ENCODE assay signal across 10 mouse cellular contexts in genomic region chr7:116222288-116223009, GRCm38 (mm10).
DNase-seq lines count a peak whose midpoint lies in the region; ATAC-seq and TF ChIP-seq lines count a peak whose summit lies in the region.
"Had no signal": no experiment of that assay in that cellular context is flagged by ENCODE, and none has a peak within 500 bp of the region (broad histone marks: within the 10 kb centered on the region; RNA-seq: fewer than 3 reads in every experiment).

No protein-coding gene starts in this region.

- no peak overlapping the region for H3K4me3 ChIP-seq in heart, postnatal 0 days (ENCODE audit: low read depth, low read length)
- H3K4me3 ChIP-seq in heart, embryonic 10.5 days: no peak overlapping the region
- no peak overlapping the region for H3K4me3 ChIP-seq in midbrain, embryonic 13.5 days (replicated peaks)
- no peak overlapping the region for H3K4me3 ChIP-seq in midbrain, embryonic 10.5 days
- no peak overlapping the region for H3K4me3 ChIP-seq in liver, embryonic 14.5 days (ENCODE audit: insufficient read depth in 1 of 2, low read depth in 2 of 2, low read length in 2 of 2)

- no peak overlapping the region for H3K9ac ChIP-seq in heart, postnatal 0 days (replicated peaks; ENCODE audit: low read depth, low read length)
- no peak overlapping the region for H3K9ac ChIP-seq in midbrain, embryonic 13.5 days (replicated peaks)
- H3K9ac ChIP-seq in liver, embryonic 14.5 days (replicated peaks): no peak overlapping the region

- 44% methylated on average over 8 of the region's 8 CpGs for WGBS in heart, postnatal 0 days
- 51% methylated on average over 8 of the region's 8 CpGs for WGBS in heart, embryonic 10.5 days
- WGBS in midbrain, embryonic 13.5 days: 54% methylated on average over 8 of the region's 8 CpGs
- 61% methylated on average over 8 of the region's 8 CpGs for WGBS in midbrain, embryonic 10.5 days
- 33% methylated on average over 8 of the region's 8 CpGs for WGBS in liver, embryonic 14.5 days (ENCODE audit: insufficient replicate concordance)

- ATAC-seq in heart, postnatal 0 days (ENCODE audit: insufficient read depth, low read depth): no peak
- 0 out of 2 replicates have a peak, but pooled peaks have one; percentile 12 for ATAC-seq in midbrain, embryonic 13.5 days
- ATAC-seq in liver, embryonic 14.5 days (ENCODE audit: insufficient read depth): peak; percentile 48; the same call in 1 of the 2 replicates

- H3K27ac ChIP-seq in heart, postnatal 0 days (ENCODE audit: low read depth): peak overlapping the region; percentile 43; the same call in 1 of the 2 replicates
- no peak overlapping the region; the same call in 1 of the 2 replicates for H3K27ac ChIP-seq in heart, embryonic 10.5 days
- H3K27ac ChIP-seq in midbrain, embryonic 13.5 days: no peak overlapping the region
- no peak overlapping the region; the same call in 1 of the 2 replicates for H3K27ac ChIP-seq in midbrain, embryonic 10.5 days (replicated peaks)
- H3K27ac ChIP-seq in liver, embryonic 14.5 days: no peak overlapping the region
- H3K27ac ChIP-seq: macrophage had no signal

- no peak for DNase-seq in heart, postnatal 0 days (ENCODE audit: low spot score)
- DNase-seq in heart, embryonic 10.5 days (ENCODE audit: low spot score): no peak
- DNase-seq in midbrain, embryonic 10.5 days (ENCODE audit: low spot score): no peak
- DNase-seq in liver, embryonic 14.5 days (ENCODE audit: low read depth in 3 of 3, low spot score in 3 of 3): peak in 1 of 3 experiments; percentile 19
- DNase-seq in right cerebral cortex, adult 18-20 months: no peak
- DNase-seq in embryo, embryonic 10.5 days (ENCODE audit: low spot score): no peak
- DNase-seq: heart, postnatal 14 days; thymus, postnatal 36 days had no signal

- H3K9me3 ChIP-seq in heart, postnatal 0 days (replicated peaks; ENCODE audit: control insufficient read depth, low read length): no peaks in the 10 kb centered on the region
- H3K9me3 ChIP-seq in heart, embryonic 10.5 days: no peaks in the 10 kb centered on the region
- no peaks in the 10 kb centered on the region for H3K9me3 ChIP-seq in midbrain, embryonic 13.5 days
- H3K9me3 ChIP-seq in midbrain, embryonic 10.5 days (replicated peaks): 0 out of 2 replicates have a peak, but pooled peaks cover 5% of the 10 kb centered on the region
- H3K9me3 ChIP-seq in liver, embryonic 14.5 days (ENCODE audit: control insufficient read depth, low read length): no peaks in the 10 kb centered on the region

- H3K36me3 ChIP-seq in heart, postnatal 0 days (replicated peaks; ENCODE audit: control insufficient read depth, insufficient read depth, low read length): no peaks in the 10 kb centered on the region
- peaks cover 13% of the 10 kb centered on the region for H3K36me3 ChIP-seq in heart, embryonic 10.5 days
- H3K36me3 ChIP-seq in midbrain, embryonic 13.5 days: no peaks in the 10 kb centered on the region
- peaks cover 3% of the 10 kb centered on the region; the same call in 1 of the 2 replicates for H3K36me3 ChIP-seq in midbrain, embryonic 10.5 days
- no peaks in the 10 kb centered on the region for H3K36me3 ChIP-seq in liver, embryonic 14.5 days (replicated peaks; ENCODE audit: control insufficient read depth, insufficient read depth, low read depth)

- no peak overlapping the region for H3K4me2 ChIP-seq in heart, postnatal 0 days (ENCODE audit: low read depth, low read length)
- no peak overlapping the region for H3K4me2 ChIP-seq in midbrain, embryonic 13.5 days (replicated peaks)
- H3K4me2 ChIP-seq in liver, embryonic 14.5 days (ENCODE audit: low read depth): no peak overlapping the region; the same call in 1 of the 2 replicates

- no peak for TF ChIP-seq CTCF in heart, postnatal 0 days (IDR thresholded peaks at IDR 0.05; ENCODE audit: low read depth)
- no peak for TF ChIP-seq CTCF in liver, embryonic 14.5 days (IDR thresholded peaks at IDR 0.05; ENCODE audit: low read depth)

- no peaks in the 10 kb centered on the region for H3K27me3 ChIP-seq in heart, postnatal 0 days (ENCODE audit: control insufficient read depth, insufficient read depth, low read length)
- H3K27me3 ChIP-seq in heart, embryonic 10.5 days (ENCODE audit: insufficient read depth, poor library complexity, severe bottlenecking): no peaks in the 10 kb centered on the region
- no peaks in the 10 kb centered on the region for H3K27me3 ChIP-seq in midbrain, embryonic 13.5 days
- H3K27me3 ChIP-seq in midbrain, embryonic 10.5 days (ENCODE audit: low read depth, poor library complexity, severe bottlenecking): no peaks in the 10 kb centered on the region
- no peaks in the 10 kb centered on the region for H3K27me3 ChIP-seq in liver, embryonic 14.5 days (ENCODE audit: control insufficient read depth, insufficient read depth, low read length)

- H3K4me1 ChIP-seq in heart, postnatal 0 days (ENCODE audit: control insufficient read depth, insufficient read depth): peaks cover 55% of the 10 kb centered on the region
- H3K4me1 ChIP-seq in heart, embryonic 10.5 days: peaks cover 74% of the 10 kb centered on the region
- peaks cover 31% of the 10 kb centered on the region for H3K4me1 ChIP-seq in midbrain, embryonic 13.5 days (replicated peaks)
- H3K4me1 ChIP-seq in midbrain, embryonic 10.5 days: peaks cover 48% of the 10 kb centered on the region
- peaks cover 0 to 7% of the 10 kb centered on the region in 2 experiments; a peak in 1 of 4 replicates for H3K4me1 ChIP-seq in liver, embryonic 14.5 days (replicated peaks; ENCODE audit: control insufficient read depth in 2 of 2, insufficient read depth in 2 of 2, low read length in 1 of 2)

- no peak for TF ChIP-seq EP300 in heart, postnatal 0 days (IDR thresholded peaks at IDR 0.05; ENCODE audit: low read depth)
- no peak for TF ChIP-seq EP300 in liver, embryonic 14.5 days (IDR thresholded peaks at IDR 0.05; ENCODE audit: low read depth)
